ENCODE assay signal across 8 mouse cellular contexts in the genomic region with DNA sequence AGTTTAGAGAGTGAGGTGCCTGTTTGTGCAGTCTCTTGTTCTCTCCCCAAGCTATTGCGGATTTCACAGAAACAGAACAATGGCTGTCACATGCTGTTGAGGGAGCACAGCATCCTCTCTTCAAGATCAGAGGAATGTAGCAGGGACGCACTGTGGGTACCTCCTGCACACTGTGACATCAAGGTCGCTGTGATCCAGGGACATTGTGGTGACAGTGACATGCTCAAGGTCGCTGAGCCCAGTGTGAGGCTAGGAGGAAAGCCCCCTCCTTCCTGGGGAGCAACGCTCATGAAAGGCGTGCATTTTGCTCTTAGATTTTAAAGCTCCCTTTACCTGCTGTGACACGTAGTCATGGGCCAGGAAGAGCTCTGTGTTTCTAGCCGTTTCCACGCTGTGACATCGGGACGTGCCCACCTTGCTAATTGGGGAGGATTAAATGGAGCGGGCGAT.
DNase-seq lines count a peak whose midpoint lies in the region; ATAC-seq lines count a peak whose summit lies in the region.

No protein-coding gene starts in this region.

- no peaks in the 10 kb centered on the region for H3K27me3 ChIP-seq in kidney, embryonic 14.5 days (ENCODE audit: control insufficient read depth, insufficient read depth, low read length)
- no peaks in the 10 kb centered on the region for H3K27me3 ChIP-seq in forebrain, embryonic 15.5 days
- no peaks in the 10 kb centered on the region for H3K27me3 ChIP-seq in midbrain, embryonic 13.5 days

- 0 out of 2 replicates have a peak overlapping the region, but pooled peaks have one; percentile 42 for H3K27ac ChIP-seq in kidney, embryonic 14.5 days (ENCODE audit: low read depth, low read length)
- peak overlapping the region; percentile 95 for H3K27ac ChIP-seq in forebrain, embryonic 15.5 days (replicated peaks)
- H3K27ac ChIP-seq in midbrain, embryonic 13.5 days: peak overlapping the region; percentile 95

- H3K4me2 ChIP-seq in kidney, embryonic 14.5 days (replicated peaks; ENCODE audit: low read depth, low read length): peak overlapping the region; percentile 34
- peak overlapping the region; percentile 41 for H3K4me2 ChIP-seq in forebrain, embryonic 15.5 days (replicated peaks)
- peak overlapping the region; percentile 45 for H3K4me2 ChIP-seq in midbrain, embryonic 13.5 days (replicated peaks)

- 0 out of 2 replicates have a peak, but pooled peaks cover 8% of the 10 kb centered on the region for H3K4me1 ChIP-seq in kidney, embryonic 14.5 days (ENCODE audit: control insufficient read depth, insufficient read depth, low read length)
- peaks cover 23% of the 10 kb centered on the region for H3K4me1 ChIP-seq in forebrain, embryonic 15.5 days
- peaks cover 29% of the 10 kb centered on the region for H3K4me1 ChIP-seq in midbrain, embryonic 13.5 days (replicated peaks)

- WGBS in kidney, embryonic 14.5 days: 13% methylated on average over 13 of the region's 13 CpGs
- whole genome bisulfite sequencing in forebrain, embryonic 15.5 days: 2% methylated on average over 13 of the region's 13 CpGs
- 2% methylated on average over 13 of the region's 13 CpGs for WGBS in midbrain, embryonic 13.5 days

- H3K36me3 ChIP-seq in kidney, embryonic 14.5 days (ENCODE audit: control insufficient read depth, insufficient read depth, low read length): no peaks in the 10 kb centered on the region
- H3K36me3 ChIP-seq in forebrain, embryonic 15.5 days: no peaks in the 10 kb centered on the region
- H3K36me3 ChIP-seq in midbrain, embryonic 13.5 days: no peaks in the 10 kb centered on the region

- H3K9ac ChIP-seq in kidney, embryonic 14.5 days (ENCODE audit: low read depth, low read length): no peak overlapping the region
- H3K9ac ChIP-seq in forebrain, embryonic 15.5 days (replicated peaks): peak overlapping the region; percentile 41
- peak overlapping the region; percentile 47 for H3K9ac ChIP-seq in midbrain, embryonic 13.5 days (replicated peaks)

- DNase-seq in kidney, postnatal 10 days: no peak
- DNase-seq in embryo, embryonic 10.5 days (ENCODE audit: low spot score): peak; percentile 3
- DNase-seq in left cerebral cortex, adult 18-20 months (ENCODE audit: low spot score in 2 of 2): no peak
- no peak for DNase-seq in natural killer cell, adult 2 months (ENCODE audit: low spot score in 2 of 2)
- no peak for DNase-seq in lung, postnatal 4 days

- no peaks in the 10 kb centered on the region for H3K9me3 ChIP-seq in kidney, embryonic 14.5 days (ENCODE audit: control insufficient read depth, low read length)
- H3K9me3 ChIP-seq in forebrain, embryonic 15.5 days: no peaks in the 10 kb centered on the region
- no peaks in the 10 kb centered on the region for H3K9me3 ChIP-seq in midbrain, embryonic 13.5 days

- ATAC-seq in kidney, embryonic 14.5 days (ENCODE audit: low FRiP score, low TSS enrichment): no peak
- peak; percentile 58 for ATAC-seq in forebrain, embryonic 15.5 days (replicated peaks)
- peak; percentile 63 for ATAC-seq in midbrain, embryonic 13.5 days

- H3K4me3 ChIP-seq in kidney, embryonic 14.5 days (ENCODE audit: low read length): peak overlapping the region; percentile 6; the same call in 1 of the 2 replicates
- H3K4me3 ChIP-seq in forebrain, embryonic 15.5 days: peak overlapping the region; percentile 17
- peak overlapping the region; percentile 8 for H3K4me3 ChIP-seq in midbrain, embryonic 13.5 days (replicated peaks)

Comparison
In these comparisons a context has a peak if more than half of its experiments do, and no peak if none do; other contexts are left out.
1. H3K27ac ChIP-seq: peak in every context shown above with its lines; median percentile 95 in forebrain, embryonic 15.5 days; 95 in midbrain, embryonic 13.5 days; 42 in kidney, embryonic 14.5 days.